Mouse (Mus musculus) CH12.LX (cell line): ENCODE measurements at regions not wholly inside any gene's neighbourhood (a gene's known extent, or its start where the extent isn't known, plus 50 kb on each side); places are given as distances from the start of the nearest gene placed in this dataset.

Experiments
- DNase-seq: peaks from one replicate; pipeline ENCODE4 v3.0.0-alpha.2; 2013; ENCODE audit errors: extremely low read depth
- H3K27ac ChIP-seq: 2 replicates; pipeline ENCODE4 v1.5.1; 2012; ENCODE audit warnings: low read depth, mild to moderate bottlenecking, control low read depth, moderate library complexity; ENCODE audit not compliant: insufficient read depth
- H3K27me3 ChIP-seq: replicated peaks from 2 replicates; pipeline ENCODE3; 2012; ENCODE audit warnings: inconsistent platforms
- H3K36me3 ChIP-seq, 2 experiments: replicated peaks in 1 of 2; 2 replicates each; pipeline versions ENCODE3 to v1.6.1; 2012; ENCODE audit warnings: inconsistent platforms in 1 of 2, low read length in 1 of 2, mild to moderate bottlenecking in 1 of 2, mixed read lengths in 1 of 2, moderate library complexity in 1 of 2; ENCODE audit not compliant: control insufficient read depth in 1 of 2, insufficient read depth in 1 of 2
- H3K4me1 ChIP-seq, 2 experiments: 2 replicates each; pipeline ENCODE4 v1.6.1; 2012; ENCODE audit warnings: inconsistent platforms in 1 of 2, moderate library complexity in 1 of 2; ENCODE audit not compliant: insufficient read depth in 2 of 2, control insufficient read depth in 1 of 2
- H3K4me2 ChIP-seq: 2 replicates; pipeline ENCODE4 v1.6.1; 2012; ENCODE audit warnings: low read depth, mild to moderate bottlenecking, control low read depth; ENCODE audit not compliant: poor library complexity, insufficient read depth, severe bottlenecking
- H3K4me3 ChIP-seq, 3 experiments: fragments of 150-350 bp in 1 of 3; sonication (generic) in 1 of 3; replicated peaks in 1 of 3; 2 replicates each; pipeline versions ENCODE3 to v1.5.1; 2011 to 2012; ENCODE audit warnings: low read depth in 2 of 3, low read length in 2 of 3, mild to moderate bottlenecking in 2 of 3, moderate library complexity in 2 of 3, control low read depth in 1 of 3, improper control_type of control experiment in 1 of 3, inconsistent platforms in 1 of 3, mixed read lengths in 1 of 3; ENCODE audit not compliant: poor library complexity in 1 of 3
- H3K79me2 ChIP-seq: replicated peaks from 2 replicates; pipeline ENCODE4 v1.6.1; 2012; ENCODE audit warnings: mild to moderate bottlenecking, moderate library complexity; ENCODE audit not compliant: control insufficient read depth, poor library complexity, insufficient read depth, severe bottlenecking; ENCODE audit errors: extremely low read depth
- H3K9ac ChIP-seq: 2 replicates; pipeline ENCODE4 v1.6.1; 2012; ENCODE audit warnings: low read depth, mild to moderate bottlenecking, control low read depth, moderate library complexity; ENCODE audit not compliant: insufficient read depth
- H3K9me3 ChIP-seq: replicated peaks from 2 replicates; pipeline ENCODE3; 2012; ENCODE audit warnings: low read length, inconsistent platforms, mixed read lengths
- BHLHE40 ChIP-seq: IDR thresholded peaks from 2 replicates; pipeline ENCODE4 v1.6.1; 2011; ENCODE audit warnings: mild to moderate bottlenecking, low read depth, low read length, improper control_type of control experiment
- CHD1 ChIP-seq: IDR thresholded peaks from 2 replicates; pipeline ENCODE4 v1.6.1; 2012; ENCODE audit warnings: low read depth, low read length, improper control_type of control experiment, inconsistent platforms
- CHD2 ChIP-seq: IDR thresholded peaks from 2 replicates; pipeline ENCODE4 v1.6.1; 2011; ENCODE audit warnings: low read length, improper control_type of control experiment
- CTCF ChIP-seq, 2 experiments: IDR thresholded peaks in 1 of 2; conservative IDR thresholded peaks in 1 of 2; 2 replicates each; pipeline ENCODE4 v1.5.1; 2011 to 2012; ENCODE audit warnings: low read depth in 2 of 2, low read length in 2 of 2, improper control_type of control experiment in 1 of 2, inconsistent platforms in 1 of 2, mild to moderate bottlenecking in 1 of 2, moderate library complexity in 1 of 2
- IRF4 ChIP-seq: IDR thresholded peaks from 2 replicates; pipeline ENCODE4 v1.6.1; 2014; ENCODE audit warnings: low read depth, mild to moderate bottlenecking, inconsistent platforms, low read length, improper control_type of control experiment
- JUND ChIP-seq: conservative IDR thresholded peaks from 2 replicates; pipeline ENCODE4 v1.6.1; 2011; ENCODE audit warnings: low read depth, low read length, improper control_type of control experiment
- KAT2A ChIP-seq: IDR thresholded peaks from 2 replicates; pipeline ENCODE4 v1.6.1; 2012; ENCODE audit warnings: low read length, improper control_type of control experiment, inconsistent platforms; ENCODE audit not compliant: insufficient replicate concordance
- MAFK ChIP-seq: IDR thresholded peaks from 2 replicates; pipeline ENCODE4 v1.6.1; 2011; ENCODE audit warnings: low read length, improper control_type of control experiment; ENCODE audit not compliant: insufficient replicate concordance
- MXI1 ChIP-seq: IDR thresholded peaks from 2 replicates; pipeline ENCODE4 v1.6.1; 2011; ENCODE audit warnings: mild to moderate bottlenecking, low read depth, low read length, improper control_type of control experiment
- NELFE ChIP-seq: IDR thresholded peaks from 2 replicates; pipeline ENCODE4 v1.6.1; 2011; ENCODE audit warnings: low read depth, low read length, improper control_type of control experiment
- POLR2A ChIP-seq: IDR thresholded peaks from 2 replicates; pipeline ENCODE4 v1.6.1; 2011; ENCODE audit warnings: low read depth, mild to moderate bottlenecking, improper control_type of control experiment, low read length
- RCOR1 ChIP-seq: conservative IDR thresholded peaks from 2 replicates; pipeline ENCODE4 v1.6.1; 2012; ENCODE audit warnings: low read depth, mild to moderate bottlenecking, inconsistent platforms, low read length, improper control_type of control experiment
- SIN3A ChIP-seq: IDR thresholded peaks from 2 replicates; pipeline ENCODE4 v1.6.1; 2012; ENCODE audit warnings: low read length, improper control_type of control experiment, inconsistent platforms
- TCF12 ChIP-seq: IDR thresholded peaks from 2 replicates; pipeline ENCODE4 v1.6.1; 2014; ENCODE audit warnings: low read depth, mild to moderate bottlenecking, inconsistent platforms, low read length, improper control_type of control experiment
- USF1 ChIP-seq: IDR thresholded peaks from 2 replicates; pipeline ENCODE4 v1.6.1; 2014; ENCODE audit warnings: low read depth, mild to moderate bottlenecking, inconsistent platforms, low read length, improper control_type of control experiment
- ZC3H11A ChIP-seq: IDR thresholded peaks from 2 replicates; pipeline ENCODE4 v1.6.1; 2012; ENCODE audit warnings: low read depth, mild to moderate bottlenecking, inconsistent platforms, low read length, improper control_type of control experiment
- ZNF384 ChIP-seq: IDR thresholded peaks from 2 replicates; pipeline ENCODE4 v1.6.1; 2012; ENCODE audit warnings: low read depth, low read length, improper control_type of control experiment, inconsistent platforms
- dilution Hi-C: fragments of 300-500 bp; cut with MboI; formaldehyde crosslinking; loops from 2 replicates; pipeline ENCODE4 v1.14.3; 2020; ENCODE audit warnings: low sequenced_read_pairs; ENCODE audit not compliant: extremely low pct_unique_long_range_greater_than_20kb, extremely low pct_ligation_motif_present
- in situ Hi-C: fragments of 300-500 bp; cut with MboI; formaldehyde crosslinking; loops from 3 replicates; pipeline ENCODE4 v1.14.3; 2019; ENCODE audit warnings: low sequenced_read_pairs, low pct_ligation_motif_present, low pct_unique_long_range_greater_than_20kb, mixed read lengths

- no peaks in the 10 kb centered on the region for H3K9me3 ChIP-seq
- no peak for TF ChIP-seq MAFK
- no peak for TF ChIP-seq ZNF384
- no peak for TF ChIP-seq TCF12
- no peak for TF ChIP-seq MXI1
- no peak for TF ChIP-seq ZC3H11A
- TF ChIP-seq KAT2A, result no peak
- no peak for TF ChIP-seq CHD1
- no peak for TF ChIP-seq NELFE
- TF ChIP-seq CTCF (conservative IDR thresholded peaks at IDR 0.05 in 1 of 2, IDR thresholded peaks at IDR 0.05 in 1 of 2; ENCODE audit: low read depth in 2 of 2, low read length in 2 of 2), result no peak
- dilution Hi-C loops (no loop called here), in situ Hi-C loops (no loop called here)
- H3K4me3 ChIP-seq, result no peak overlapping the region
- peaks cover 76% of the 10 kb centered on the region for H3K27me3 ChIP-seq
- no peak overlapping the region for H3K27ac ChIP-seq
- no peaks in the 10 kb centered on the region for H3K36me3 ChIP-seq
- DNase-seq, result no peak
- no peaks in the 10 kb centered on the region for H3K79me2 ChIP-seq
- no peak overlapping the region for H3K4me2 ChIP-seq
- H3K4me1 ChIP-seq, result no peaks in the 10 kb centered on the region
- H3K9ac ChIP-seq, result no peak overlapping the region
Observed at GRCm38 (mm10) chr16:5455352-5455965, 199.7 kb upstream of the Eef2kmt start.

DNA sequence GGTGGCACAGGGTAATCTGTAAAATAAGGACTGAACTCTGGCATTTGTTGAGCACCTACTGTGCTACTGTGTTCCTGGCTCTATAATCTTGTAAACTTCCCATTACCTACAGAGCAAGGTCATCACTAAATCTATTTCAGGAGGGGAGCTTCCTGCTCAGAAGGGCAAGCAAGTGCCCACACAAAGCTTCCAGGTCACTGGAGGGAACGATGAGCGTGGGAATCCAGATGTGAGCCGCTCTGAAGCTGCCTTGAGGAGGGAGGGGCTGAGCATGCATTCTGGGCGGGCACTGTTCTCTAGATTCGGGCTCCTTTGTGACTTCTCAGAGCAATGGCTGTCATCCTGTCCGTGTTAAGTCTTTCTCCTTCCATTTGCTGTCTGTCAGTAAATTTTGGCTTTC lies 198.5 kb upstream of the Eef2kmt start:
- Histone ChIP-seq H3K79me2 (no peaks in the 10 kb centered on the region), H3K4me2 (no peak overlapping the region), H3K9me3 (no peaks in the 10 kb centered on the region), H3K27ac (no peak overlapping the region), H3K4me1 (no peaks in the 10 kb centered on the region), H3K27me3 (peaks cover 83% of the 10 kb centered on the region), H3K4me3 (no peak overlapping the region), H3K9ac (no peak overlapping the region), H3K36me3 (no peaks in the 10 kb centered on the region)
- dilution Hi-C loops, result no loop called here
- no peak for DNase-seq
- TF ChIP-seq POLR2A (no peak), BHLHE40 (no peak), RCOR1 (no peak), IRF4 (no peak), CHD2 (no peak), JUND (no peak), ZNF384 (no peak), NELFE (no peak), USF1 (no peak), MXI1 (no peak), TCF12 (no peak), SIN3A (no peak)
- in situ Hi-C loops, result no loop called here
